Mouse (Mus musculus) limb, embryonic 14.5 days (tissue): ENCODE results near the gene Akap13. TPM values are rescaled to one million over a fixed set of nuclear protein-coding genes. Genes with fewer than 3 reads are reported as not detected.

ENCODE experiments used
- ATAC-seq: fragments of 200-750 bp; cut with Nextera tagmentation; 2 replicates; pipeline ENCODE4 v1.8.0; 2017; ENCODE audit warnings: low read depth, moderate number of reproducible peaks, moderate TSS enrichment; ENCODE audit not compliant: low FRiP score
- DNase-seq: peaks from one replicate; pipeline ENCODE4 v3.0.0-alpha.2; 2015; ENCODE audit warnings: low spot score
- H3K27ac ChIP-seq: fragments of 300-500 bp; sonication (generic); replicated peaks from 2 replicates; pipeline ENCODE4 v1.5.1; 2014; ENCODE audit warnings: low read depth, mild to moderate bottlenecking, low read length, moderate library complexity, mixed read lengths
- H3K27me3 ChIP-seq: fragments of 300-500 bp; sonication (generic); 2 replicates; pipeline ENCODE4 v1.6.1; 2014; ENCODE audit warnings: low read length, mixed read lengths; ENCODE audit not compliant: control insufficient read depth, insufficient read depth
- H3K36me3 ChIP-seq: fragments of 300-500 bp; sonication (generic); 2 replicates; pipeline ENCODE4 v1.6.1; 2014; ENCODE audit warnings: mild to moderate bottlenecking, low read length, moderate library complexity, mixed read lengths; ENCODE audit not compliant: control insufficient read depth, insufficient read depth
- H3K4me1 ChIP-seq: fragments of 300-500 bp; sonication (generic); 2 replicates; pipeline ENCODE4 v1.6.1; 2014; ENCODE audit warnings: antibody characterized with exemption, low read length, mixed read lengths; ENCODE audit not compliant: control insufficient read depth, insufficient read depth
- H3K4me2 ChIP-seq: fragments of 300-500 bp; sonication (generic); replicated peaks from 2 replicates; pipeline ENCODE4 v1.6.1; 2014; ENCODE audit warnings: low read depth, mild to moderate bottlenecking, low read length, moderate library complexity; ENCODE audit not compliant: severe bottlenecking
- H3K4me3 ChIP-seq: fragments of 300-500 bp; sonication (generic); replicated peaks from 2 replicates; pipeline ENCODE4 v1.5.1; 2014; ENCODE audit warnings: low read length
- H3K9ac ChIP-seq: fragments of 300-500 bp; sonication (generic); 2 replicates; pipeline ENCODE4 v1.6.1; 2014; ENCODE audit warnings: mild to moderate bottlenecking, low read depth, low read length, moderate library complexity; ENCODE audit not compliant: severe bottlenecking
- H3K9me3 ChIP-seq: fragments of 300-500 bp; sonication (generic); 2 replicates; pipeline ENCODE4 v1.6.1; 2016; ENCODE audit warnings: low read length; ENCODE audit not compliant: control insufficient read depth
- POLR2A ChIP-seq: fragments of 200-500 bp; IDR thresholded peaks from 2 replicates; pipeline ENCODE4 v1.8.0; 2012; ENCODE audit warnings: inconsistent platforms, mild to moderate bottlenecking, moderate library complexity, borderline replicate concordance; ENCODE audit not compliant: insufficient read depth, insufficient read length; ENCODE audit errors: extremely low read depth
- WGBS: fragments of 180-500 bp; shearing (Covaris S2); extraction: QIAGEN DNeasy Blood & Tissue Kit; methylation state at CpG from one replicate; pipeline ENCODE4 v1.1.7; 2014; 5-methylcytosine and 5-hydroxymethylcytosine counted together
- microRNA-seq: library from miRNA; unstranded; fragments of <30 nt; microRNA quantifications from one replicate; pipeline ENCODE4, GENCODE M21; 2016
- polyA plus RNA-seq, 2 experiments: library from polyadenylated mRNA; depleted of rRNA in 1 of 2; stranded (reverse) in 1 of 2; unstranded in 1 of 2; fragments of >200 nt; fragmentation: Nextera tagmentation in 1 of 2; extraction: Ambion mirVana in 1 of 2; gene quantifications; 2 replicates each; pipeline versions ENCODE4 v1.2.1 to v1.2.3; 2012 to 2014

Akap13 gene
- polyA plus RNA-seq, 2 experiments, result 18.7 to 51.4 TPM

DNA sequence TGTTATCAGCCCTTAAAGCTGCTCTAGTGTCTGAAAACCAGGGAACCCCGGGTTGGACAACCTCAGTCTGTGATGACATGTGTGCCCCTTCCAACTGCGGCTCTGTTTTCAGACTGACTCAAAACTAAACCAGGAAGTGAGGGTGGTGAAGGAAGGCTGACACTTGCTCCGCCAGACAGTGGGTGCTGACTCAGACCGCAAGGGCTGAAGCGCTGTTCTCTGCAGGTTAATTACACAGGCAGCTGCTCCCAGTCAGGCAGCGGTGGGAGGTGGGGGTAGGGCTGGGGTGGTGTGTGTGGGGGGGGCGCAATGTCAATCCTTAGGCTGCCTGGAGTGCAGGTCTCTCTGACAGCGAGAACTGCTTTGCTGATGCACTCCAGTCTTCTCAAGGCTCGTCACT lies 341.1 kb downstream of the Akap13 start:
- 22% methylated on average over 9 of the region's 9 CpGs for WGBS
- no peak for DNase-seq

DNA sequence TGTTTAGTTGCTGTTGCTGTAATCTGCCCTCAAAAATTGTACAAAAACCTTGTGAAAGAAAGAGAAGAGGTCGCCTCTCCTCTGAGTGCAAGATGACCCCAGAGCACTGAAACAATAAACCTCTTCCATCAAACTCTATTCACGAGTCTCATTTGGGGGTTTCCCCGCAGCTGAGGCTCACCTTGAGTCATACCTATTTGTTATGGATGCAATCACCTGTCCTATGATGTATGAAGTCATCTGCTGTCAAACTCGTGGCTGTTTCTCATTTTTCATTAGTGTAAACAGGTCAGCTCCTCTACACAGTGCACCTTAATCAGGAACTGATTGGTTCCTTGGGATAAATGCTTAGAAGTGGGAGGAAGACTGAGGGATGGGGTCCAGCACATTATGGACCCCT lies 345.2 kb downstream of the Akap13 start:
- no peak for TF ChIP-seq POLR2A

More for the DNA sequence above, 341.1 kb downstream of the Akap13 start:
- Histone ChIP-seq H3K36me3 (no peaks in the 10 kb centered on the region), H3K9me3 (no peaks in the 10 kb centered on the region), H3K9ac (no peak overlapping the region), H3K4me3 (no peak overlapping the region), H3K4me1 (no peaks in the 10 kb centered on the region), H3K27me3 (no peaks in the 10 kb centered on the region), H3K27ac (no peak overlapping the region), H3K4me2 (no peak overlapping the region)
- no peak for ATAC-seq
- no peak for TF ChIP-seq POLR2A

DNA sequence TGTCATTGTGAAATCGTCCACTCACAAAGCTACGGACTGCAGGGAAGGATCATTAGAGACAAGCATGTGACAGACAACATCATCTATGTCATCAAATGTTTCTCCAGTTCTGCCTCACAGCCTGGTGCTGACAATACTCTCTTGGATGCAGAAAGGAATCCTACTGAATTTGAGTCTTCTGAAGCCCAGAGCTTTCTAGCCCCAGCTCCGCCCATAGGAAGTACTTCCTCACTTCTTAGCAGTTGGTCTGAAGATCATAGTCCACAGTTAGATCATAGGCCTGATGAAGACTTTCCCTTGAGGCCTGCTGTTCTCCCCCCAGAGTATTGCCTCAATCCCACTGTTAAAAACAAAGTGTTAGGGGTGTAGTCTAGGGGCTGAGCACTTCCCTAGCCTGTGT lies 345.7 kb downstream of the Akap13 start:
- no peaks in the 10 kb centered on the region for H3K4me1 ChIP-seq
- no peak overlapping the region for H3K4me2 ChIP-seq
- no peak overlapping the region for H3K9ac ChIP-seq
- H3K9me3 ChIP-seq, result no peaks in the 10 kb centered on the region
- WGBS, result 97% methylated on average over 3 of the region's 3 CpGs
- no peaks in the 10 kb centered on the region for H3K36me3 ChIP-seq
- H3K27me3 ChIP-seq, result no peaks in the 10 kb centered on the region
- H3K27ac ChIP-seq, result no peak overlapping the region
- DNase-seq (no peak), ATAC-seq (no peak)
- TF ChIP-seq POLR2A, result no peak
- H3K4me3 ChIP-seq, result no peak overlapping the region

More for the DNA sequence above, 345.2 kb downstream of the Akap13 start:
- no peak for ATAC-seq
- no peak overlapping the region for H3K4me2 ChIP-seq
- 72% methylated on average over 4 of the region's 4 CpGs for WGBS
- H3K4me1 ChIP-seq, result no peaks in the 10 kb centered on the region
- H3K27me3 ChIP-seq, result no peaks in the 10 kb centered on the region
- no peak overlapping the region for H3K27ac ChIP-seq
- H3K4me3 ChIP-seq, result no peak overlapping the region
- H3K9ac ChIP-seq, result no peak overlapping the region
- H3K36me3 ChIP-seq, result no peaks in the 10 kb centered on the region
- DNase-seq, result no peak
- no peaks in the 10 kb centered on the region for H3K9me3 ChIP-seq

DNA sequence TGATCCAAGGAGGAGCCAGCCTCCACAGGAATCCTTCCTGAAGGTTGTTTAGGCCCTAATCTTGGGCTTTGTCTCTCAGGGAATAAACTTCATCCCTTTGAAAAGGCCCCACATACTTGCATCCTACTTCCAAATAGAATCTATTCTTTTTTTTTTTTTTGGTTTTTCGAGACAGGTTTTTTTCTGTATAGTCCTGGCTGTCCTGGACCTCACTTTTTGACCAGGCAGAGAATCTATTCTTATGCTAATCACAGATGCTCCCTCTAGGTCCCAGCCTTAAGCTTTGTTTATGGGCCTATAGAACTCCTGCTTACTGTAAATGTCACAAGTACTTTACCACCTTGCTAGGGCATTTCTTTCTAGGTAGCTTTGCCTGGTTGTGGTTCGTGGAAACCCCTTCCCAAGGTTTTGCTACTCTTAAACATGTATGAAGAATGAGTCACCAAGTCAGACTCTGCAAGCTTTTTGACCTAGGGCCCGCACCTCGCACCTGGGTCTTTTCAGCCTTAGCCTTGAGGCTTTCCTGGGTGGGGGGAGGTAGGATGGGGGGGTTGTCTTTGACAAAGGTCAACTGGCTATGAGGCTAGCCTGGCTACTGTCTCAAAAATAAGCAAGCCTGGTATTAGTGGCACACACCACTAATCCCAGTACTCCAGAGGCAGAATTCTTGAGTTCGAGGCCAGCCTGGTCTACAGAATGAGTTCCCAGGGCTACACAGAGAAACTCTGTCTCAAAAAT lies 346.5 kb downstream of the Akap13 start:
- 90% methylated on average over 5 of the region's 5 CpGs for WGBS
- H3K4me2 ChIP-seq, result no peak overlapping the region
- TF ChIP-seq POLR2A, result no peak
- no peaks in the 10 kb centered on the region for H3K9me3 ChIP-seq
- no peak overlapping the region for H3K9ac ChIP-seq
- no peaks in the 10 kb centered on the region for H3K36me3 ChIP-seq
- H3K4me1 ChIP-seq, result no peaks in the 10 kb centered on the region
- ATAC-seq (no peak), DNase-seq (no peak)
- H3K4me3 ChIP-seq, result no peak overlapping the region
- no peaks in the 10 kb centered on the region for H3K27me3 ChIP-seq
- H3K27ac ChIP-seq, result no peak overlapping the region

DNA sequence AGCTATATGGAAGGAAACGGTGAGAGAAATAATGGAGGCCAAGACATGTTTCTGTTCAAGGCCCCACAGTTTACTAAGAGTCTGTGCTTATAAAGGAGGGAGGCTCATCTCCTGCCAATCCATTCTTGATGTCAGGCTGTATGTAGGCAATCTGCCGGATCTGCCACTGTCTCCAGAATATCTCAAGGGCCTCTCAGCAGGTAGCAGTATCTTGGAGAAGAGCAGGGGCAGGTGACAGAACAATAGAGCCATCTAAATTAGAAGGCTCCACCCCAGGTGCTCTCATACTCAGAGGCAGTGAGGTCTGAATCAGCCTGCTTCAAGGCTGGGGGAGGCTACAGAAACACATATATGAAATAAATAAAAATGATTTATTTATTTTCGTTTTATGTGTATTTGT lies 347.6 kb downstream of the Akap13 start:
- no peak overlapping the region for H3K4me3 ChIP-seq
- no peaks in the 10 kb centered on the region for H3K27me3 ChIP-seq
- H3K9ac ChIP-seq, result no peak overlapping the region
- no peak overlapping the region for H3K27ac ChIP-seq
- ATAC-seq (no peak), DNase-seq (no peak)
- no peaks in the 10 kb centered on the region for H3K4me1 ChIP-seq
- no peaks in the 10 kb centered on the region for H3K9me3 ChIP-seq
- 82% methylated on average over 3 of the region's 3 CpGs for whole genome bisulfite sequencing
- TF ChIP-seq POLR2A, result no peak
- H3K36me3 ChIP-seq, result no peaks in the 10 kb centered on the region
- no peak overlapping the region for H3K4me2 ChIP-seq

Small RNAs within 50 kb of the gene (microRNA-seq; reads per million reads assigned to microRNA genes)
- not detected for gene Gm23251

Other genes with a start within 250 kb of the Akap13 start
- 1.1 and 1.2 TPM in 2 replicates for gene Sv2b, start 146.3 kb upstream of the Akap13 start, polyA plus RNA-seq (2012; rRNA removed)
- gene Sv2b, start 146.3 kb upstream of the Akap13 start, polyA plus RNA-seq (2014; fragmentation: Nextera tagmentation; extraction: Ambion mirVana), result 2.1 and 2.5 TPM in 2 replicates